9 mouse cellular contexts compared by ENCODE assay signal in the genomic region with DNA sequence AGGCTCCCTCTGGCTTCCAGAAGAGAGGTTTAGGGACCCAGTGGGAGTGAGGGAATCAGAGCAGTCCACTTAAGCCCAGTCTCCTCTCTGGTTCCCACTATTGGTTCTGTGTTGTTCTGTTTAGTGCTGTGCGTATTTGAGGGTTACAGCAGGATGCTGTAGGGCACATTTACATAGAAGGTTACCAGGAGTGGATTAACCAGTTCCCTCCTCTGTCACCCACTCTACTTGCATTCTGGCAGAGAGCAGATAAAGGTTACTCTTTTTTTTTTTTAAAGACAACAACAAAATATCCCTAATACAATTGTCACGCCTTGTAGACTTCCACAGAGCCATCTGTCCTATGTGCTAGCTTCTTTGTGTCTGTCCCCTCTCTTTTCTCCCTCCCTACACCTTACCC. TPM values are rescaled to one million over a fixed set of nuclear protein-coding genes. Genes with fewer than 3 reads are reported as not detected.
DNase-seq lines count a peak whose midpoint lies in the region; ATAC-seq lines count a peak whose summit lies in the region.
"Had no signal": no experiment of that assay in that cellular context is flagged by ENCODE, and none has a peak within 500 bp of the region (broad histone marks: within the 10 kb centered on the region; RNA-seq: fewer than 3 reads in every experiment).

No protein-coding gene starts in this region.

- no peaks in the 10 kb centered on the region for H3K9me3 ChIP-seq in heart, embryonic 12.5 days (replicated peaks)
- H3K9me3 ChIP-seq in embryonic facial prominence, embryonic 13.5 days = 0 out of 2 replicates have a peak, but pooled peaks cover 5% of the 10 kb centered on the region
- H3K9me3 ChIP-seq in hindbrain, embryonic 16.5 days (ENCODE audit: control insufficient read depth, low read length) = no peaks in the 10 kb centered on the region
- no peaks in the 10 kb centered on the region for H3K9me3 ChIP-seq in midbrain, embryonic 11.5 days (ENCODE audit: control insufficient read depth, low read length)

- peak overlapping the region; percentile 6; the same call in 1 of the 2 replicates for H3K4me2 ChIP-seq in heart, embryonic 12.5 days
- peak overlapping the region; percentile 2; the same call in 1 of the 2 replicates for H3K4me2 ChIP-seq in embryonic facial prominence, embryonic 13.5 days
- no peak overlapping the region for H3K4me2 ChIP-seq in hindbrain, embryonic 16.5 days (ENCODE audit: low read length)
- no peak overlapping the region for H3K4me2 ChIP-seq in midbrain, embryonic 11.5 days

- H3K9ac ChIP-seq in heart, embryonic 12.5 days = 0 out of 2 replicates have a peak overlapping the region, but pooled peaks have one; percentile 37
- no peak overlapping the region for H3K9ac ChIP-seq in embryonic facial prominence, embryonic 13.5 days
- no peak overlapping the region for H3K9ac ChIP-seq in hindbrain, embryonic 16.5 days (ENCODE audit: low read depth, low read length)
- H3K9ac ChIP-seq in midbrain, embryonic 11.5 days (ENCODE audit: low read length) = no peak overlapping the region

- 84% methylated on average over 2 of the region's 2 CpGs for WGBS in heart, embryonic 12.5 days
- 68% methylated on average over 2 of the region's 2 CpGs for WGBS in embryonic facial prominence, embryonic 13.5 days
- WGBS in hindbrain, embryonic 16.5 days = 58% methylated on average over 2 of the region's 2 CpGs
- WGBS in midbrain, embryonic 11.5 days = 54% methylated on average over 2 of the region's 2 CpGs

- DNase-seq in heart, adult 18-20 months = no peak
- no peak for DNase-seq in midbrain, embryonic 11.5 days (ENCODE audit: low spot score, missing footprints)
- DNase-seq in thymus, postnatal 10 days (ENCODE audit: low spot score in 2 of 2) = no peak
- no peak for DNase-seq in urinary bladder, postnatal 4 days (ENCODE audit: low spot score in 2 of 2)
- DNase-seq in right cerebral cortex, postnatal 36 days (ENCODE audit: low spot score in 2 of 2) = no peak
- DNase-seq: layer of hippocampus, postnatal 36 days had no signal

- H3K4me1 ChIP-seq in heart, embryonic 12.5 days (replicated peaks) = peaks cover 76% of the 10 kb centered on the region
- H3K4me1 ChIP-seq in embryonic facial prominence, embryonic 13.5 days = peaks cover 53% of the 10 kb centered on the region
- H3K4me1 ChIP-seq in hindbrain, embryonic 16.5 days (ENCODE audit: control insufficient read depth, insufficient read depth, low read depth, low read length) = peaks cover 21% of the 10 kb centered on the region
- peaks cover 36% of the 10 kb centered on the region for H3K4me1 ChIP-seq in midbrain, embryonic 11.5 days (ENCODE audit: control insufficient read depth, insufficient read depth, low read length)

- peaks cover 23% of the 10 kb centered on the region for H3K36me3 ChIP-seq in heart, embryonic 12.5 days
- peaks cover 42% of the 10 kb centered on the region for H3K36me3 ChIP-seq in embryonic facial prominence, embryonic 13.5 days
- peaks cover 4% of the 10 kb centered on the region for H3K36me3 ChIP-seq in hindbrain, embryonic 16.5 days (ENCODE audit: control insufficient read depth, insufficient read depth, low read length)
- H3K36me3 ChIP-seq in midbrain, embryonic 11.5 days (ENCODE audit: control insufficient read depth, insufficient read depth, low read length) = peaks cover 8% of the 10 kb centered on the region; the same call in 1 of the 2 replicates

- no peak overlapping the region for H3K4me3 ChIP-seq in heart, embryonic 12.5 days
- no peak overlapping the region for H3K4me3 ChIP-seq in embryonic facial prominence, embryonic 13.5 days
- no peak overlapping the region for H3K4me3 ChIP-seq in hindbrain, embryonic 16.5 days (ENCODE audit: low read length)
- H3K4me3 ChIP-seq in midbrain, embryonic 11.5 days (ENCODE audit: low read depth, low read length) = no peak overlapping the region

- H3K27me3 ChIP-seq in heart, embryonic 12.5 days (replicated peaks) = no peaks in the 10 kb centered on the region
- no peaks in the 10 kb centered on the region for H3K27me3 ChIP-seq in embryonic facial prominence, embryonic 13.5 days
- no peaks in the 10 kb centered on the region for H3K27me3 ChIP-seq in hindbrain, embryonic 16.5 days (replicated peaks; ENCODE audit: control insufficient read depth, insufficient read depth, low read length)
- H3K27me3 ChIP-seq in midbrain, embryonic 11.5 days (ENCODE audit: control insufficient read depth, insufficient read depth, low read length) = no peaks in the 10 kb centered on the region

- no peak overlapping the region for H3K27ac ChIP-seq in heart, embryonic 12.5 days (ENCODE audit: poor library complexity, severe bottlenecking)
- no peak overlapping the region; the same call in 1 of the 2 replicates for H3K27ac ChIP-seq in embryonic facial prominence, embryonic 13.5 days
- H3K27ac ChIP-seq in hindbrain, embryonic 16.5 days (ENCODE audit: low read depth, low read length) = peak overlapping the region; percentile 10; the same call in 1 of the 2 replicates
- H3K27ac ChIP-seq in midbrain, embryonic 11.5 days (ENCODE audit: low read depth, low read length) = peak overlapping the region; percentile 58

- ATAC-seq in heart, embryonic 12.5 days (ENCODE audit: insufficient number of reproducible peaks, low FRiP score) = no peak
- no peak for ATAC-seq in embryonic facial prominence, embryonic 13.5 days (ENCODE audit: insufficient number of reproducible peaks, insufficient read depth, low FRiP score, low TSS enrichment, low read depth)
- ATAC-seq in hindbrain, embryonic 16.5 days = 0 out of 2 replicates have a peak, but pooled peaks have one; percentile 1
- ATAC-seq in midbrain, embryonic 11.5 days (ENCODE audit: low FRiP score) = peak; percentile 27; the same call in 1 of the 2 replicates

RNA-seq across cellular contexts. Expression of gene Irs2, which starts 16.9 kb away (rescaled TPM):
- 6.2 and 7.7 TPM in 2 replicates for polyA plus RNA-seq in heart, embryonic 12.5 days (2016; fragmentation: Nextera tagmentation; extraction: Ambion mirVana)
- total RNA-seq in heart, adult 18-20 months (2021) = 10 to 100 TPM; 17.8 to 18.5 TPM
- 7.7 and 8.7 TPM in 2 replicates for polyA plus RNA-seq in embryonic facial prominence, embryonic 13.5 days (2015; fragmentation: Nextera tagmentation; extraction: Ambion mirVana)
- 4.1 and 4.6 TPM in 2 replicates for polyA plus RNA-seq in hindbrain, embryonic 16.5 days (2015; fragmentation: Nextera tagmentation; extraction: Ambion mirVana)
- 5.2 and 6.2 TPM in 2 replicates for polyA plus RNA-seq in midbrain, embryonic 11.5 days (2014; fragmentation: Nextera tagmentation; extraction: Ambion mirVana)

Comparison
In these comparisons a context has a peak if more than half of its experiments do, and no peak if none do; other contexts are left out.
1. ATAC-seq: peak in hindbrain, embryonic 16.5 days (single experiment) and midbrain, embryonic 11.5 days (single experiment); none in heart, embryonic 12.5 days (single experiment) and embryonic facial prominence, embryonic 13.5 days (single experiment).
2. H3K27ac ChIP-seq: peak in hindbrain, embryonic 16.5 days (single experiment) and midbrain, embryonic 11.5 days (single experiment); none in heart, embryonic 12.5 days (single experiment) and embryonic facial prominence, embryonic 13.5 days (single experiment).
3. H3K4me2 ChIP-seq: peak in heart, embryonic 12.5 days (single experiment) and embryonic facial prominence, embryonic 13.5 days (single experiment); none in hindbrain, embryonic 16.5 days (single experiment) and midbrain, embryonic 11.5 days (single experiment).